Comparison of ENCODE assay signal across 14 mouse cellular contexts in the genomic region with DNA sequence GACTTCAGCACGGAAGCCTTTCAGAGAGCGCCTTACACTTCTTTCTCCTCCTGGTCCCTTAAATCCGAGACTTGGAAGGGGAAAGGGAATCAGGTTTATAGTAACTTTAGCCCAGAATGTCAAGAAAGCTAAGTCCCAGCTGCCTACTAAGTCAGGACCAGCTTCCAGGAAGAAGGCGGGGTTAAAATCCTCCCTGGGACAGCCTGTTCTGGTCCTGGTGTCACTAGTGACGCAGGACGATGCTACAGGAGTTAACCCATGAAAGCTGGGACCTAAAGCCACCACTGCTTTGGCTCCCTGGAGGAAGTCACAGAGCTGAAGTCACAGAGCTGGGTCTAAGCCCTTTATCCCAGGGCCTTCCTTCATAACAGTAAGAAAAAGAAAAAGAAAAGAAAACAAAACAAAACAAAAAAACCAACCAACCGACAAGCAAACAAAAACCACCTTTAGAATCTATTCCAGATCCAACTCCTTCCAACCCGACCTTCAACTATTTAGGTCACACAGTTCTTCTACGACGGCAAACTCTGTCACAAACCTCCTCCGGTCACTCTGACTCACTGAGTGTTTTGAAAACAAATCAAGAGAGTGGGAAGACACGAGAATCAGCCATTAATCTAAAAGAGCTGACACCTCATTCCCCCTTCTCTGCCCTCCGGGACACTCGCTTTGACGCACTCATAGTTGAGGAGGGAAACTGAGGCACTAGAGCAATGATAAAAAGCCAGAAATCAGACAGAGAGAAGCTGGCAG. TPM values are rescaled to one million over a fixed set of nuclear protein-coding genes. Genes with fewer than 3 reads are reported as not detected.
DNase-seq lines count a peak whose midpoint lies in the region.
"Had no signal": no experiment of that assay in that cellular context is flagged by ENCODE, and none has a peak within 500 bp of the region (broad histone marks: within the 10 kb centered on the region; RNA-seq: fewer than 3 reads in every experiment).

No protein-coding gene starts in this region.

- WGBS in heart, embryonic 10.5 days, result 79% methylated on average over 15 of the region's 15 CpGs

- H3K9me3 ChIP-seq in heart, embryonic 10.5 days, result no peaks in the 10 kb centered on the region
- H3K9me3 ChIP-seq: embryonic facial prominence, embryonic 15.5 days; limb, embryonic 15.5 days had no signal

- H3K36me3 ChIP-seq in heart, embryonic 10.5 days, result peaks cover 96% of the 10 kb centered on the region

- H3K4me1 ChIP-seq in heart, embryonic 10.5 days, result 0 out of 2 replicates have a peak, but pooled peaks cover 9% of the 10 kb centered on the region
- H3K4me1 ChIP-seq: embryonic facial prominence, embryonic 15.5 days had no signal

- H3K27ac ChIP-seq in heart, embryonic 10.5 days, result no peak overlapping the region
- H3K27ac ChIP-seq: embryonic facial prominence, embryonic 15.5 days; hindbrain, embryonic 14.5 days; limb, embryonic 15.5 days had no signal

- no peak overlapping the region for H3K4me3 ChIP-seq in heart, embryonic 10.5 days
- H3K4me3 ChIP-seq: embryonic facial prominence, embryonic 15.5 days; limb, embryonic 15.5 days had no signal

- DNase-seq in heart, adult 11 months, result peak; percentile 97
- DNase-seq in heart, embryonic 10.5 days (ENCODE audit: low spot score), result no peak
- peak; percentile 70 for DNase-seq in adrenal gland, adult 8-10 months
- peak; percentile 67 to 71 for DNase-seq in heart, adult 9 months (ENCODE audit: low spot score in 2 of 2)
- peak; percentile 61 to 80 for DNase-seq in kidney, postnatal 25 days
- DNase-seq in frontal cortex, postnatal 25 days (ENCODE audit: low spot score in 2 of 2), result no peak
- no peak for DNase-seq in embryo, embryonic 10.5 days (ENCODE audit: low spot score)
- no peak for DNase-seq in cerebellum, adult 9-11 months
- DNase-seq: cerebellum, postnatal 14 days; layer of hippocampus, adult 9-11 months; thymus, postnatal 36 days had no signal

- H3K27me3 ChIP-seq in heart, embryonic 10.5 days (ENCODE audit: insufficient read depth, poor library complexity, severe bottlenecking), result no peaks in the 10 kb centered on the region
- H3K27me3 ChIP-seq: embryonic facial prominence, embryonic 15.5 days; limb, embryonic 15.5 days had no signal

RNA-seq across cellular contexts. Expression of a gene that starts 6.0 kb away (rescaled TPM):
- polyA plus RNA-seq in heart, embryonic 10.5 days (2016; fragmentation: Nextera tagmentation; extraction: Ambion mirVana), result 4.9 and 12.1 TPM in 2 replicates
- total RNA-seq in adrenal gland, adult 8-10 months (2022), result 10 to 100 TPM; 21.8 to 34.4 (median 28.3) TPM

RNA-seq across cellular contexts. Expression of a gene that starts 10.1 kb away (rescaled TPM):
- 2.6 and 2.8 TPM in 2 replicates for polyA plus RNA-seq in heart, embryonic 10.5 days (2016; fragmentation: Nextera tagmentation; extraction: Ambion mirVana)
- total RNA-seq in adrenal gland, adult 8-10 months (2022), result under 1 TPM; 0.46 to 0.80 (median 0.60) TPM

RNA-seq across cellular contexts. Expression of a gene that starts 11.0 kb away (rescaled TPM):
- polyA plus RNA-seq in heart, embryonic 10.5 days (2016; fragmentation: Nextera tagmentation; extraction: Ambion mirVana), result 390 and 470 TPM in 2 replicates
- total RNA-seq in adrenal gland, adult 8-10 months (2022), result 100 to 1,000 TPM; 609 to 713 (median 672) TPM

RNA-seq across cellular contexts. Expression of a gene that starts 15.3 kb away (rescaled TPM):
- polyA plus RNA-seq in heart, embryonic 10.5 days (2016; fragmentation: Nextera tagmentation; extraction: Ambion mirVana), result 16.2 and 315 TPM in 2 replicates
- 1 to 10 TPM; 2.0 to 6.4 (median 4.3) TPM for total RNA-seq in adrenal gland, adult 8-10 months (2022)

RNA-seq across cellular contexts. Expression of a gene that starts 17.9 kb away (rescaled TPM):
- 41.8 and 53.7 TPM in 2 replicates for polyA plus RNA-seq in heart, embryonic 10.5 days (2016; fragmentation: Nextera tagmentation; extraction: Ambion mirVana)
- total RNA-seq in adrenal gland, adult 8-10 months (2022), result 10 to 100 TPM; 39.1 to 49.2 (median 46.0) TPM

Comparison
In these comparisons a context has a peak if more than half of its experiments do, and no peak if none do; other contexts are left out.
1. DNase-seq: peak in heart, adult 11 months (single experiment), adrenal gland, adult 8-10 months (single experiment), heart, adult 9 months (2 of 2) and kidney, postnatal 25 days (2 of 2); none in heart, embryonic 10.5 days (single experiment), frontal cortex, postnatal 25 days (0 of 2), embryo, embryonic 10.5 days (single experiment) and cerebellum, adult 9-11 months (single experiment).